Mouse (Mus musculus) ES-E14 (cell line): ENCODE measurements around the gene Abhd12. TPM values are rescaled to one million over a fixed set of nuclear protein-coding genes. Genes with fewer than 3 reads are reported as not detected.

ENCODE experiments used
- DNase-seq: peaks from one replicate; pipeline ENCODE4 v3.0.0-alpha.2; 2013; ENCODE audit warnings: low read depth, low spot score
- H3K27ac ChIP-seq: 2 replicates; pipeline ENCODE4 v1.5.1; 2012; ENCODE audit warnings: low read depth, mild to moderate bottlenecking, low read length, moderate library complexity, mixed read lengths; ENCODE audit not compliant: poor library complexity, insufficient read depth, severe bottlenecking
- H3K36me3 ChIP-seq: 2 replicates; pipeline ENCODE4 v1.6.1; 2012; ENCODE audit warnings: mild to moderate bottlenecking, low read length, moderate library complexity, mixed read lengths; ENCODE audit not compliant: control insufficient read depth, poor library complexity, insufficient read depth, severe bottlenecking
- H3K4me1 ChIP-seq, 2 experiments: fragments of 150-350 bp in 1 of 2; sonication (generic) in 1 of 2; 2 replicates each; pipeline ENCODE4 v1.6.1; 2012; ENCODE audit warnings: low read length in 2 of 2, mild to moderate bottlenecking in 1 of 2, mixed read lengths in 1 of 2; ENCODE audit not compliant: control insufficient read depth in 2 of 2, insufficient read depth in 2 of 2, poor library complexity in 1 of 2
- H3K4me3 ChIP-seq, 2 experiments: fragments of 150-350 bp in 1 of 2; sonication (generic) in 1 of 2; 2 replicates each; pipeline ENCODE4 v1.5.1; 2012; ENCODE audit warnings: low read length in 2 of 2, low read depth in 1 of 2, mild to moderate bottlenecking in 1 of 2, mixed read lengths in 1 of 2; ENCODE audit not compliant: insufficient read depth in 1 of 2, poor library complexity in 1 of 2, severe bottlenecking in 1 of 2
- H3K9ac ChIP-seq: 2 replicates; pipeline ENCODE4 v1.6.1; 2012; ENCODE audit warnings: low read depth, mild to moderate bottlenecking, low read length, mixed read lengths; ENCODE audit not compliant: poor library complexity, insufficient read depth, severe bottlenecking
- H3K9me3 ChIP-seq: fragments of 150-350 bp; sonication (generic); 2 replicates; pipeline ENCODE4 v1.6.1; 2012; ENCODE audit warnings: low read depth, mild to moderate bottlenecking, low read length; ENCODE audit not compliant: control insufficient read depth, insufficient read depth
- CHD2 ChIP-seq: IDR thresholded peaks from 2 replicates; pipeline ENCODE4 v1.6.1; 2014; ENCODE audit warnings: mild to moderate bottlenecking, low read depth, low read length, inconsistent platforms
- HCFC1 ChIP-seq: IDR thresholded peaks from 2 replicates; pipeline ENCODE4 v1.6.1; 2012; ENCODE audit warnings: low read length, inconsistent platforms, borderline replicate concordance; ENCODE audit not compliant: insufficient read depth
- MAFK ChIP-seq: IDR thresholded peaks from 2 replicates; pipeline ENCODE4 v1.6.1; 2014; ENCODE audit warnings: mild to moderate bottlenecking, low read depth, low read length, inconsistent platforms; ENCODE audit not compliant: insufficient read depth
- ZC3H11A ChIP-seq: IDR thresholded peaks from 2 replicates; pipeline ENCODE4 v1.6.1; 2012; ENCODE audit warnings: low read depth, mild to moderate bottlenecking, inconsistent platforms, low read length, borderline replicate concordance
- ZNF384 ChIP-seq: IDR thresholded peaks from 2 replicates; pipeline ENCODE4 v1.6.1; 2012; ENCODE audit warnings: low read depth, low read length, inconsistent platforms
- in situ Hi-C, 2 experiments: fragments of 600-800 bp; cut with MboI; formaldehyde crosslinking; loops; one replicate each; pipeline ENCODE4 v1.15.1; 2025; ENCODE audit warnings: low sequenced_read_pairs in 2 of 2, inconsistent platforms in 1 of 2; ENCODE audit not compliant: unreplicated experiment in 2 of 2
- total RNA-seq: library from RNA; depleted of rRNA; stranded (reverse); fragments of 300-350 nt; gene quantifications from 2 replicates; pipeline ENCODE4 v1.2.3, GENCODE M21; 2012

The Abhd12 gene
- total RNA-seq, 1 experiment: 59.4 TPM

DNA sequence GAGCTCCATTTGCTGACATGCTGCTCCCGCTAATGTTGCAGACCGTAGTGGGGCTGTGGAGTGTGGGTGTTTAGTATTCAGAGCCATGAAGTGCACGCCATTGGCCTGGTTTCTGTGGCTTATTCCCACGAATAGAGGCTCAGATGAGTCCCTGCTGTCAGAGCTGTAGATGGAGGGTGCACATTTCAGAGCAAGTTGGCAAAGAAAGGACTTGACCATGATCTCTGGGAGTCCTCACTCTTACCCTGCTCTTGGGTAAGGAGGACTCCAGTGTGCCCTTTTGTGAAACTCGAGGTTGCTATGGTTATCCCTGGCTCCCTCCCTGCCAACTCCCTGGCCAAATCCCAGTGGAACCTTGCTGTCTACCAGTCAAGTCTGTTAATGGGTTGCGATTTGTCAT lies 96.2 kb downstream of the Abhd12 start:
- in situ Hi-C loops: no loop called here
- H3K36me3 ChIP-seq: peaks cover 6% of the 10 kb centered on the region; the same call in 1 of the 2 replicates
- H3K4me3 ChIP-seq: no peak overlapping the region
- no peaks in the 10 kb centered on the region for H3K4me1 ChIP-seq
- H3K9ac ChIP-seq: no peak overlapping the region
- H3K9me3 ChIP-seq: no peaks in the 10 kb centered on the region
- no peak for DNase-seq
- no peak overlapping the region for H3K27ac ChIP-seq
- TF ChIP-seq ZNF384 (no peak), CHD2 (no peak), ZC3H11A (no peak), HCFC1 (no peak), MAFK (no peak)

DNA sequence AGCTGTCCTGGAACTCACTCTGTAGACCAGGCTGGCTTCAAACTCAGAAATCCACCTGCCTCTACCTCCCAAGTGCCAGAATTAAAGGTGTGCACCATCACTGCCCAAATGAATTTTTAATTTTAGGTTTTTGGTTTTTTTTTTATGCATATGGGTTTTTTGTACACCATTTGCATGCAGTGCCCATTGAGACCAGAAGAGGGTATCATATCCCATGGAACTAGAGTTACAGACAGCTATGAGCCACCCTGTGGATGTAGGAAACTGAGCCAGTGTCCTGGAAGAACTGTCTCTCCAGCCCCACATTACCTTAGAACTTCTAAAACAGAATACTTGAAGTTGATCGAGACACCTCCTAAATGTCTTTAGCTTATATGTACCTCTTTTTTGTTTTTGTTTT lies 101.5 kb downstream of the Abhd12 start:
- Histone ChIP-seq H3K9ac (no peak overlapping the region), H3K4me3 (no peak overlapping the region), H3K27ac (no peak overlapping the region), H3K36me3 (no peaks in the 10 kb centered on the region), H3K4me1 (no peaks in the 10 kb centered on the region), H3K9me3 (no peaks in the 10 kb centered on the region)
- in situ Hi-C loops: no loop called here
- no peak for DNase-seq
- no peak for TF ChIP-seq HCFC1
- TF ChIP-seq ZC3H11A: peak; percentile 39; the same call in 1 of the 2 replicates

DNA sequence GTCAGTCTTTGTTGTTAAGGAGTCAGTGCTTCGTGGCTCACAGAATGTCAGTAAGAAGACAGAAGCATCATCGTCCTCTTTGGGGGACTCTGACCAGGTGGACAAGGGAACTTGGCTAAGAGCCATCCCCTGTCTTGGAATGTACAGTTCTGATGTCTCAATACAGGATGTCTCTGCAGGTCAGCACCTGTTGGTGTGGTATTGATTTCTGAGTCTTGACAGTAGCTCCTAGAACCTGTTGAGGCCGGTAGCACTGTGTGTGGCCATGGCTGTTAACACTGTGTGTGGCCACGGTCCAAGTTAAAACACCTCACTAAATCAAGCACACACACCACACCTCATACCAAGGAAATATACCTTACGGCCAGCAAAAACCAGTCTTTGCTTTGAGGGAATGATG lies 103.9 kb downstream of the Abhd12 start:
- Histone ChIP-seq H3K4me3 (no peak overlapping the region), H3K36me3 (no peaks in the 10 kb centered on the region), H3K9me3 (no peaks in the 10 kb centered on the region), H3K27ac (no peak overlapping the region), H3K4me1 (no peaks in the 10 kb centered on the region), H3K9ac (no peak overlapping the region)
- no peak for DNase-seq
- TF ChIP-seq CHD2 (no peak), ZNF384 (no peak)
- in situ Hi-C loops: no loop called here

DNA sequence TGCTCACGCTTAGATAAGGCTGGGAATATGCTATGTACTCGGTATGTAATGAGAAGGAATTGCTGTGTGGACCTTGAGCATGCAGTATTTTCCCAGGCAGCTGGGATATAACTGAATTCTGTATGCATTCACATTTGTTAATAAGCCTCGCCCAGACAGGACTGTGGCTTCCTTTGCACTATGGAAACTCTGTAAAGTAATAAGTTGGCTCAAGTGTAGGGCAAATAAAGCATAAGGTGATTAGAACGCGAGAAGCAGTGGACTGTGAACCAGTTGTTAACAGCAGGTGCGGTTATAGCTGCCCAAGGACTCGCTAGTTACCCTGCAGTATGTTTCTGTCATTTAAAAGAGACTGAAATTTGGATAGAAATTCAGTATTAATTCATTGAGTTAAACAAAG lies 106.5 kb downstream of the Abhd12 start:
- H3K36me3 ChIP-seq: no peaks in the 10 kb centered on the region
- H3K27ac ChIP-seq: no peak overlapping the region
- DNase-seq: no peak
- H3K9me3 ChIP-seq: no peaks in the 10 kb centered on the region
- TF ChIP-seq CHD2 (no peak), ZNF384 (no peak), MAFK (no peak), ZC3H11A (no peak), HCFC1 (no peak)
- in situ Hi-C loops: no loop called here
- H3K4me1 ChIP-seq: no peaks in the 10 kb centered on the region
- no peak overlapping the region for H3K4me3 ChIP-seq
- H3K9ac ChIP-seq: no peak overlapping the region

- Histone ChIP-seq H3K9me3 (no peaks in the 10 kb centered on the region), H3K9ac (no peak overlapping the region), H3K4me3 (no peak overlapping the region), H3K36me3 (no peaks in the 10 kb centered on the region), H3K27ac (no peak overlapping the region), H3K4me1 (peaks cover 0 to 2% of the 10 kb centered on the region in 2 experiments; a peak in 1 of 4 replicates)
- in situ Hi-C loops: no loop called here
- TF ChIP-seq MAFK: no peak
- no peak for TF ChIP-seq CHD2
- no peak for TF ChIP-seq HCFC1
- TF ChIP-seq ZNF384: no peak
- TF ChIP-seq ZC3H11A: no peak
- DNase-seq: no peak
Measured at GRCm38 (mm10) chr2:150793320-150793719, 111.2 kb downstream of the Abhd12 start.
